Mouse (Mus musculus) 416B (cell line): ENCODE results near the gene Slc35f4.

ENCODE experiments used
- DNase-seq: peaks from one replicate; pipeline ENCODE4 v3.0.0; 2011; ENCODE audit warnings: low read depth

Gene Slc35f4

DNA sequence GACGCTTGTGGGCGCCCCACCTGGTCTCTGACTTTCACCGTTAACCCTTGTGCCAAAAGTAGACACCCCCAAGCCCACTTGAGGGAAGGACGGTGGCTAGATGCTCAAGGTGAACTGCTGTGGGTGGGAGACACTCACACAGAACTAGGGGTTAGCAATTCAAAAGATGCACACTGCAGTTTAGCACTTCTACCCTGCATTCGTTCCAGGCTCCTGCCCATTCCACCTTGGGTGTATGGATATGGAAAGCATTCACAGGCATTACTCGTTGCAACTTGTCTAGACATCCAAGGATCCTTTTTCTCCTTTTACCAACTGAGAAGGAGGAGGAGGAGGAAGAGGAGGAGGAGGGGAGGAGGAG lies at the start of gene Slc35f4:
Slc35f4 (minus strand) TSS at position 116 of the 361 bp plus-strand sequence.
- DNase-seq, result no peak

DNA sequence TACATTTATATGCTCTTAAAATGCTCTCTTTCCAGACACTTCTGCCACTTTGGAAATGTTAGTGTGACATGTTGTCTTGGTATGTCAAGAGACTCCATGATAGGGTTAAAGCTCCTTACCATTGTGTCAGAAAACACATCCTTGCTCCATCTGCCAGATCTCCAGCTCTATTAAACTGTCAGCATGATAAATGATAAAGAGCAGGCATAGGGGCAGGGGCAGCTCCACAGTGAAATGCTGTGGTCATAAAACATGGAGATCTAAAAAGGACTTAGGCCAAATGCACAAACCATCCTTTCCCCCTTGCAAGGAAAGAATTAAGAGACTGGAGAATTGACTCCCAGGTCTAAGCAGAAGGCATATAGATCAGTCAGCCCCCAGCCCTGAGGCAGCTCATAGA lies 42.5 kb upstream of the Slc35f4 start:
- DNase-seq, result no peak

DNA sequence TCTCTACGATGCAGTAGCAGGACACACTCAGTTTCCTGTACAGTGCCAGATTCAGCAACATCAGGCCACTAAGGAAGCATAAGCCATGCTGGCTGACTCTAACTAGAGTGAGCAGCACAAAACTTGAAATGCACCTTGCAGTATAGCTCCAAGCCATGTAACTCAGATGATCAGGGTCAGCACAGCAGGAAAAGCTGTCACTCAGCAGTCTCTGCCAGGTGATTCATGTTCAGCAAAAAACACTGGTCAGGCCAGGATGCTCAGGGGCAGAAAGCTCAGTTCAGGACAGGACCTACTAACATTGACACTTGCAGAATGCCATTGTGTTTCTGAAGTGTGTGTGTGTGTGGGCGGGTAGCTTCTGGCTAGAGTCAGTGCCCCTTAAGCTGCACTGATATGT lies 34.9 kb upstream of the Slc35f4 start:
- no peak for DNase-seq

DNA sequence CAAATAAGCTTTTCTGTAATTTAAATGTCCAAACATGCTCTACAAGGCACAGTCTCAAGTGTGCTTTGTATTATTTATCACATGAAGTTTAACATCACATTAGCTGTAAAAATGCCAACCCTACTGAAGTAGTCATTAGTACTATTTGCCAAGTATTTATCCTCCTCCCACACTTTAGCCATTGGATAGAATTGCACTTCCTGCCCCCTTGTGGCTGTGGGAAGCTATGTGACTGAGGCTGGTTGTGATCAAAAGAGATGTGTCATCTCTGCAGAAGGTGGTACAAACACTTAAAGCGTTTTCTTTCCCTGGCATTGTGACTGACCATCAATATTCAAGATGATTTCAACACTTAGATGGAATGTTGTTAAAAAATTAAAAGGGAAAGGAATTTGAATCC lies 14.3 kb upstream of the Slc35f4 start:
- peak; percentile 18 for DNase-seq

DNA sequence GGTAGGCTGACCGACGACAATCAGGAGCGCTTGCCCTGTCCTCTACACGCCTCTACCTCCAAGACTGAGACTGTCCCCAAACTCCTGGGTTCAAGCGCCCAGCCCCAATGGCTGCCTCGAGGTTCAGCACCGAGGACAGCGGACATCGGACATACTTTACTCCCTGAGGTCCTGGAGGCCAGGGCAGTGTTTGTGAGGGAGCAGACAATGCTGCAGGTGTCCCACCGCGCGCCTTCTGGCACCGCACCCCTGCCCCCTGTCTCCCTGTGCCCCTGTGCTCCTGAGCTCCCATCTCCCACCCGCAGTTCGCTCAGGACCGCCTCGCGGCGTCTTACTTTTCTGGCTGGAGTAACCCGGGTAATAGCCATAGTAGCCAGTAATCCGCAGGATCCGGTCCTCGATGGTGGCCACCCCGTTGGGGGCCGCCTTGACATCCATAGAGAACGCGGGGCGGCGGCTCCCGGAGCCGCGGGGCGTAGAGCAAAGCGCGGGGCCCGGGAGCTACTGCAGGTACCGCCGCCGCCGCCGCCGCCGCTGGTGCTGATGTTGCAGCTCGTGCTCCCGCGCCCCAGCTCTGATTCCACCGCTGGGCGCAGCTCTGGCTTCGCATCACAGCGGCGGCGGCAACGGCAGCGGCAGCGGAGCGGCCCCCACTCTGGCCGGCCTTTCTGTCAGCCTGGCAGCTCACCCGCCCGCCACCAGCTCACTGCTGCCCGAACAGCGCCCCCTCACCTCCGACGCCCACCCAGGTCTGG lies 493 bp downstream of the Slc35f4 start:
- peak; percentile 1 for DNase-seq

DNA sequence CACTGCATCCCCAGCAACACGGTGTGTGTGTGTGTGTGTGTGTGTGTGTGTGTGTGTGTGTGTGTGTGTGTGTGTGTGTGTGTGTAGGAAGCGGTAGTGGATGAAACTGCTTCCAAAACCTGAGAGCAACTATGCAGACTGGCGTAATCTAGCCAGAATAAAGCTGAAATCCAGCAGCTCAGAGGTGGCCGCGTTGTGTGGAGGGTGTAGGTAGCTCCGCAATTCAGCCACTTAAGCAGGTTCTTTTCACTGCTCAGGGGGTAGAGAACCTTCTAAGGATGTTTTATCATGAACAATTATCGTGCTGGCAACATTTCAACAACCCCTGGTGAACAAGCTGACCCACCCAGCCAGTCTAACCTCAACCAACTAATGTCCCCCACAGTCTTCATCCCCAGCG lies 1.2 kb downstream of the Slc35f4 start:
- DNase-seq, result no peak

DNA sequence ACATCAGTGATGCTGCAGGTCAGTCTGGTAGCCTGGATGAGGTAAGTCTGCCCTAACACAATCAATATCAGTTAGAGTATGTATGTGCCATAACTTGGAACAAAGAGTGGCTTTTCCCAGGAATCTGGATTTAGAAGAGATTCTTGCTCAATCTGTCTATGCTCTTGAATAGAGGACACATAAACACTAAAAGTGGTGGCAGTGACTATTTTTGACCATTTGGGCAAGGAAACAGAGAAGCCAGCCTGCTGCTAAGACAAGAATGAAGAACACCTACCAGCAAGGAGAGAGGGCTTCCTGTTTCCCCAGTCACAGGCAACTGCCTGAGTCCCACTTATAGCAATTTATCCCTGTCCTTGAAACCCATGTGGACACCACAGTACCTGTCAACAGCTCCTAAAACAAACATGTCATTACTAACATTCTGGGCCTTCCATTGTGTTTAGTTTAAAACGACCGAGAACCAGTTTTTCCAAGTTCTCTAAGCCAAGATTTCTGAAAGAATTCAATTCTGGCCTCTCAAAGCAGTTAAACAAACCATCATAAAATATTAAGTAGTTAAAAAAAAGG lies 10.7 kb downstream of the Slc35f4 start:
- DNase-seq, result no peak

DNA sequence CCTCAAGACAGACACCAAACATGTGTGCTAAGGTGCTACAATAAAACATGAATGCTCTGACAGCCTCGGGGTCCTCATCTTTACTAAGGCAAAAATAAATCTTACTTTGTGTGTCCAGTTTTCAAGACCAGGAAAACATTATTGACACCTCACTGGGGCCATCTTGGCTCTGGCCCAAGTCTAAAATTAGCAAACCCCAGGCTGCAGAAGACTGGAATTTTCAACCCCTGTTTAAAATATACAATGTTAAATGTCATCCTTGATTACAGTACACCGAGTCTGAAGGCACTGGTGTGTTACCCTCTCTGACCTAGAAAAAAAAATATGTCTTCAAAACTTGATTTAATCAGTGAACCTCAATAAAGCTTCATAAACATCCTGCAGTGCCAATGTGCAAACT lies 11.7 kb downstream of the Slc35f4 start:
- no peak for DNase-seq

DNA sequence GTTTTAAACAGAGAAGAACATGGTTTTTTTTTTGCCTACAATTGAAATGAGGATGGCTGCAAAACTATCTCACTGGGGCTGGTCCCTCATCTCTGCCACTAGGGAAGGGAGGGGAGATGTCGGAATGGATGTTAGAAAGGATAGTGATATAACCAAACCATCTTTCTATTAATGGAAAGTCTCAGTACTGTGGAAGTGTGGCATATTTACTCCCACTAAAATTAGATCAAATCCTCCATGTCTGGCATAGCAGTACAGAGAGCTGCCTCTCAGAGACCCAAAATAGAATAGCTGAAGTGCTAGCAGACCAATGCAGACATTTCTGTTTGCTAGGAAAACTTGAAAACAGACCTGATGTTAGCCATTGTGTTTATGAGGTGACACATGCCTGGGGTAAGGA lies 30.7 kb downstream of the Slc35f4 start:
- no peak for DNase-seq

DNA sequence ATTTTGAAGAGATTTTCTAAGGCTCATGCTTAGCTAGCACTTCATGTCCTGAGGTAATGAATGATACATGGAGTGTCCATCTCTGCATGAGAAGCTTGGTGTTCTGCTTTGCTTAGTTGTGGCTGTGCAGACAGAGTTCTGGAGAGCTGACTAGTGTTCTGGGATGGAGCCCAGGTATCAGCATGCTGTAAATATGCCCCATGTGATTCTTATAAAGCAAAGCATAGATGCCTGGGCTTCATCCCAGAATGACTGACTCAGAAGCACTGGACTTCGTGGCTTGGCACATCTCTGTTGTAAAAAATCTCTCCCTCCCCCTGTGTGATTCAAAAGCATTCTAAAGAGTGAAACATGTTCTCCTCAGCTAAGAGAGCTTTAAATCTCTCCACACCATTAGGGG lies 32.1 kb downstream of the Slc35f4 start:
- no peak for DNase-seq

DNA sequence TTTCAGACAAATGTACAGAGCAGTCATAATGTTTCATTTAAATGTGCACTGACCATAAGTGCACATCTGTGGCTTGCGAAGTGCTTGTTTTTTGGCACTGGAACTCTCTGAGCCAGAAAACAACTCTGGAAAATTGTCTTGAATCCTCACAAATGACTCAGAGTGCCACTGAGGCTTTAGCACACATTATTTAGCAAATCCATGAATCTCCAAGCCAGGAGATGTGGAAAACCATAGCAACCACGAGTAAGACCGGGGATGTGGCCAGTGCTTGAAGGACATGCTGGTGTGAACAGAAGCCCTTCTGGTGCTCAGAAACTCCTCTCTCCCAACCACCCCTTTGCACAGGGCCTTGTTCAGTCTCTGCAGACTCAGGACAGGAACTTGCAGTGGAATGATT lies 33.3 kb downstream of the Slc35f4 start:
- DNase-seq, result no peak

DNA sequence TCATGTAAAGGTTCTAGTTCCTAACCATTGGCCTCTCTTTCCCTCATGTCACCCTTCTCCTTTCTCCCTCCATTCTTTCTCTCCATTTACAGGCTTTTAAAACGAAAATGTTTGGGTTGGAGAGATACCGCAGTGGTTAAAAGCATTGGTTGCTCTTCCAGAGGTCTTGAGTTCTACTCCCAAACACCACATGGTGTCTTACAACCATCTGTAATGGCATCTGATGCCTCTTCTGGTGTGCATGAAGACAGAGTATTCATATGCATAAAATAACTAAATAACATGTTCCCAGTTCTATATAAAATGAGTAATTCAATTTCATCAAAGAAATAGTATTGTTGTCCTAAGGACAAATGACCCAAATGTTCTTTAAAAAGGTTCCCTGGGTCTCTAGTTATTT lies 49.2 kb downstream of the Slc35f4 start:
- no peak for DNase-seq

DNA sequence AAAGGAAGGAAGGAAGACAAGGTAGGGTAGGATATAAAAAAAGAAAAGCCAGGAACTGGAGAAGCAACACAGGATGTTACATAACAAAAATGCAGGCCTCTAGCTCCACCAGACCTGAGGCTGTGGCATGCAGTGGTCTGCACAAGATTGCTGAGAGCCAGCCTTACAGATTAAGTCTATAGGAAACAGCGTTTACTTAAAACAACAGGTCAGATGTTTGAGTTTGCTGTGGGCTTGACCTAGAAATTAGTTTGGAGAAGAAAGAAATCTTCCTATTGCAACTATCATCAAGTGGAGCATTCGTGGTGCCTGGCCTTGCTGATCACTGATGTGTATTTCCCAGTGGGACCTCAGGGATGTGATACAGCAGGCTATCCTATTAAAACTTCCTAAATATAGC lies 64.1 kb downstream of the Slc35f4 start:
- no peak for DNase-seq

DNA sequence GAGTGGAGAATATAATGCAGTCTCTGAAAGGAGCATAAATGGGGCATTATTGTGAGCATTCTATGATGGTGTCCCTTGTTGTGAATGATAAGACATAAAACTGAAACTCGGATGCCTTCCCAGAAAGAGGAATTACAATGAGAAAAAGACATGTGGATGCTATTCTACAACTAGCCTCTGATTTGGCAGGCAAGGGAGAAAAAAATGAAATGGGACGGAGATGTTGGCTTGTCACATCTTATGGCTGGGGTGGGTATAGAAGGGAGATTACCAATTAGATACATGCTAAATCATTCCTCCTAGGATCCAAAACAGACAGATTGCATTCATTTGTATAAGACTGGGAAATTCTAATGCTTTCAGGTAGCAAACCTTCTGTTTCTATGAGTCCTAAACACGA lies 65.0 kb downstream of the Slc35f4 start:
- no peak for DNase-seq

DNA sequence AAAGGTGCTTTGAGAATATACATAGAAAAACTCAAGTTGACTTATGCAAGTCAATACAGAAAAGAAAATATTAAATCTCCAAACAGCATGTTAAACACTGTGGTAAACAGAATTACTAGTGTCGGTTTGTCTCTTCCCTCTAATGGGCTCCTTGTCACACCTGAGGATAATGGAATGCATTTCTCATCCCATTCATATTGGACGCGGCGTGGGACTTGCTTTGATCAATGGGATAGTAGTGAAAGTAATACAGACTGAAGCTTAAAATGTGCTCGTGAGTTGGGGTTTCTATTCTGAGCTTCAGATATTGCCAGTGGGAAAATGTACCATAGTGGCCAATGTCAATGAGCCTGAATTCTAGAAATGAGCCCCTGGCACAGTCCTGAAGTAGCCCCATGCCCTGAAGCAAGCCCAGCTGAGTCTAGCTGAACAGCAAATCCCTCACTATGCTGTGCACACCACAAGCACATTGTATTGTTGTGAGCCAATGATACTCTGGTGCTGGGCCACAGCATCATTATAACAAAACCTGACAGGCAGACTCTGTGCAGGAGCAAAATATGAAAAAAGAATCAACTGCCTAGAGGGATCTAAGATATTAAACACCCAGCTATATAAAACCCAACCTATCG lies 71.4 kb downstream of the Slc35f4 start:
- DNase-seq, result no peak

DNA sequence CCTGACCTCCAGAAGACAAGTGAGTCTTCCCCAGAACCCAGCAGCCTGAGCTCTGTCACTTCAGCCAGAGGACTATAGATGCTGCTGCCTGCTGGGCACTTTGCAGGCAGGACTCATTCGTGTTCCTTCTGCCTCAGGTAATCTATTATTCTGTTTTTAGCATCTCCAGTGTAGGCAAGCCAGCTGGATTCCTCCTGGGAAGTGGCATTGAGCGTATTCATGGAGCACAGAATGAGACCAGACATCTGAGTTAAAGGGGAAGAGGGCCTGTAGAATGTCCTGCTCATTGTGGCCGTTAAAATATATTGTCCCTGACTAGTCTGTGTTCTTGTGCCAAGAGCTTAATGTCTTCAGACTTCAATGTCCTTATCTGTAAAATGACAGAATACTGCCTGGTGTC lies 72.1 kb downstream of the Slc35f4 start:
- DNase-seq, result no peak

DNA sequence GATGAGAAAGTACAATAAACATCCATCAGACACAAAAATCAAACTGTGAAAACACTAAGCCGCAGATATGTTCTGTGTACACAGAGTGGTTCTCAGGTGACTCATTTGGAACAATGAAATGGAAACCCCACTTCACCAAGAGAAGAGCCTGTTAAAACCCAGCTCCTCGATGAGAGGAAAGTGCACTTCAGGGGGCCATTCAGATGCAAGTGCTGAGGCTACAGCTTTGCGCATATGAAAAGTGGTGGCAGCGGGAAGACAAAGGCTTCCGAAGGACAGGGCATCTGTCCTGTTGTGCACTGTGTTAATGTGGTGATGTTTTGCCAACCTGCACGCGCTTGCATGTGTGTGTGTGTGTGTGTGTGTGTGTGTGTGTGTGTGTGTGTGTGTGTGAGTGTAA lies 78.2 kb downstream of the Slc35f4 start:
- no peak for DNase-seq

DNA sequence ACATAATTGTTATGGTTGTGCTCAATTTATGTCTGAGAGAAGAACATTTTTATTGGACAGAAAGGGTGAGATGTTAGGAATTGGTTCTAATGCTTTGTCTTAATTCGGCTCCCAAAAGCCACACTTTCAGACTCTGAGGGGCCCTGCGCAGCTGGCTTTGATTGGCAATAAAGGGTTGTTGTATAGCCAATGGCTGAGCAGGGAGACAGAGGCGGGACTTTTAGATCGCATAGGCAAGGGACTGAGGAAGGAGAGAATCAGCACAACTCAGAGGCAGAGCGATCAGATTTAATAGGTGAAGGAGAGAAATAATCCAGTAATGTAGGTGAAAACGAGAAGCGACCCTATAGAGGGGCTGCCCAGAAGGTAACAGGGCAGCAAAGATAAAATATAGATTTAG lies 79.4 kb downstream of the Slc35f4 start:
- no peak for DNase-seq

DNA sequence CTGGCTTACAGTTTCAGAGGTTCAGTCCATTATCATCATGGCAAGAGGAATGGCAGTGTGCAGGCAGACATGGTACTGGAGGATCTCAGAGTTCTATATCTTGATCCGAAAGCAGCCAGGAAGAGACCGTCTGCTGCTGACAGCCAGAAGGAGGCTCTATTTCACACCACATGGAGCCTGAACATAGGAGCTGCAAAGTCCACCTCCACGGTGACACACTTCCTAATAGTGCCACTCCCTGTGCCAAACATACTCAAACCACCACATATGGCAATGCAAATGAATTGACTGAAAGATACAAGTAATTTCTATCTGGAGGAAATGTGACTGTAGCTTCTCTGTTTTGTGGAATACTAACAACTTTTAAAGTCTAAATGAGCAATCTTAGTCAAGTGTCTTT lies 89.0 kb downstream of the Slc35f4 start:
- no peak for DNase-seq

DNA sequence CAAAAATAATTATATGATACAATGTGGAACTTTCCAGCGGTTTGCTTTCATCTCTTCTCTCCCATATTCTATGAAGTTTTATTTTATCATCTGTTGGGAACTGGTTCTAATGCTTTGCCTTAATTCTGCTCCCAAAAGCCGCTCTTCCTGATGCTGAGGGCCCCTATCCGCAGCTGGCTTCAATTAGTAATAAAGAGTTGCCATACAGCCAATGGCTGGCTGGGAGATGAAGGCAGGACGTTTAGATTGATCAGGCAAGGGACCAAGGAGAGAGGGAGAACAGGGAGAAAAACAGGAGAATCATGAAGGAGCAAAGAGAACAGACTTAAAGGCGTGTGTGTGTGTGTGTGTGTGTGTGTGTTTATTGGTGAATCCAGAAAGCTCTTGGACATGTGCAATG lies 94.0 kb downstream of the Slc35f4 start:
- no peak for DNase-seq

DNA sequence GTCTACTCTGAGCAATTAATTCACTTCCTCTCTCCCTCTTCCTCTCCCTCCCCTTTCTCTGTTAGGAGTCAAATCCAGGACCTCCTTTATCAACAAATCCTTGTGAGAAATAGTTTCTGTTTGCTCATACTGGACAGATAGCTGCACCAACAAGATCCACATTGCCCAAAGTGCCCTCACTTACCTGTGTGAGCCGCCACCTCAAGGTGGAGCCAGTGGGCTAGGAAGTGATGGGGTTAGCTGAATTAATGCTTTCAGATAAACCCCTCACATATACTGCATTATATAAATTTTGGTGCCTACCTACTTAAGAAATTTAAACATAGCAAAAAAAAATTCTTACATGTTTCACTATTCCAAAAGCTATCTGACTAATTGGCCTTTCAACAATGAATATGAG lies 133.4 kb downstream of the Slc35f4 start:
- no peak for DNase-seq

DNA sequence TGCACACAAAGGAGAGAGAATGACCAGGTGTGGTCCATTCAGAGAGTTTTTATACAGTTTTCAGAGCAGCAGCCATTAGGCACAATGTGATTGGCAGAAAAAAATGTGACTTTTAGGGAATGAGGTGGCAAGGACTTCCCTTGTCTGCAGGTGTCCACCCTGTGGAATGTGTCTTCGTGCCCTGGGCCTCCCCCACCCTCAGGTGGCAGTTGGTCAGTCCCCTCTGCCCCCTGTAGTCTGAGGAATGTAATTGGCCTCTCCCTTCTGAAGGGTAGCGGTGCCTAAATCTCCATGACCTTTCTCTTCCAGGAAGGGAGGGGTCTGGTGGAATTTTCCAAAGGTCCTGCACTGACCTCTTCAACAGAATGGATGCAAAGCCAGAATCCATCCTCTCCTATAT lies 163.7 kb downstream of the Slc35f4 start:
- DNase-seq, result no peak

DNA sequence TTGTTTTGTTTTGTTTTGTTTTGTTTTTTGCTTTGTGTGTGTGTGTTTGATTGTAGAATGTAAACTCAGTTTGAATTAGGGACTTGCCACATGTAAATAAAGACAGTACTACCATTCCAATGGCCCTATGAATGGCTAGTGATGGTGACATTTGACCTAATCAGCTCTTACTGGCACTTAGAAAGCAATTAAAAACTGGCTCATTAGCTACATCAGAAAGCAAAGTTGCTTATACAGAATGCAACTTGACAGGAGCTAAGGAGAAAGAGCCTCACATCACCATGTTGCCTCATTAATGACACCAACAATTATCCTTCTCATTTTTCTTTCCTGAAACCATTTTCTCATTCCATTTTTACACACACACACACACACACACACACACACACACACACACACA lies 170.3 kb downstream of the Slc35f4 start:
- DNase-seq, result no peak

DNA sequence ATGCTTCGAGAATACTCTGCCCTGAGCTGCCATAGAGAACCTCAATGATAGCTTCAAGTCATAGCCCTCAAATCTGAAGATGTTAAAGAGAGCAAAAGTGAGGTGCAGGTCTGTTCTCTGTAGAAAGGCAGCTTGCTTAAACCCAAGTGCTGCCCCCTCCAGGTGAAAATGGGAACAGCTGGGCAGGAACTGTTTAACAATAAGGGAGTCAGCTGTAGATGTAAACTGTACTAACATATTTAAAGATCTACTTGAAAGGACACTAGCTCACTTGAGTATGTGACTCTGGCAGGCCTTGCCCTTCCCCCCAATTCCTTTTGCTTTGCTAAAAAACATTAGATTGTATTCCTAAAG lies 177.0 kb downstream of the Slc35f4 start:
- peak; percentile 47 for DNase-seq
